21 mouse cellular contexts compared by ENCODE assay signal in genomic region chr7:131236091-131236490, GRCm38 (mm10).
"Had no signal": no experiment of that assay in that cellular context is flagged by ENCODE, and none has a peak within 500 bp of the region (broad histone marks: within the 10 kb centered on the region; RNA-seq: fewer than 3 reads in every experiment).

No protein-coding gene starts in this region.

- H3K27me3 ChIP-seq: kidney, embryonic 15.5 days; limb, embryonic 12.5 days; limb, embryonic 15.5 days; midbrain, embryonic 13.5 days had no signal

- ATAC-seq: liver, postnatal 0 days; lung, postnatal 0 days; midbrain, embryonic 13.5 days; midbrain, embryonic 16.5 days had no signal

- DNase-seq: kidney, adult 8-10 months; kidney, postnatal 10 days; kidney, postnatal 36 days; layer of hippocampus, postnatal 36 days; liver, postnatal 0 days; lung, embryonic 14.5 days; right cerebral cortex, adult 18-20 months; right cerebral cortex, postnatal 25 days; thymus, adult 18-20 months; thymus, postnatal 14 days; thymus, postnatal 4 days had no signal

- H3K9ac ChIP-seq: kidney, embryonic 15.5 days; limb, embryonic 12.5 days; limb, embryonic 15.5 days; liver, embryonic 14.5 days; liver, postnatal 0 days; lung, embryonic 14.5 days; midbrain, embryonic 13.5 days had no signal

- H3K9me3 ChIP-seq: kidney, embryonic 15.5 days; limb, embryonic 12.5 days; limb, embryonic 15.5 days; midbrain, embryonic 13.5 days had no signal

- H3K4me1 ChIP-seq: kidney, embryonic 15.5 days; limb, embryonic 12.5 days; limb, embryonic 15.5 days; midbrain, embryonic 13.5 days had no signal

- H3K4me2 ChIP-seq: kidney, embryonic 15.5 days; limb, embryonic 12.5 days; limb, embryonic 15.5 days; liver, embryonic 11.5 days; lung, embryonic 14.5 days; midbrain, embryonic 13.5 days had no signal

- H3K27ac ChIP-seq: kidney, embryonic 15.5 days; left cerebral cortex, adult 2 months; limb, embryonic 12.5 days; limb, embryonic 15.5 days; liver, embryonic 14.5 days; macrophage; midbrain, embryonic 13.5 days had no signal

- H3K36me3 ChIP-seq: kidney, embryonic 15.5 days; limb, embryonic 12.5 days; limb, embryonic 15.5 days; midbrain, embryonic 13.5 days had no signal

- H3K4me3 ChIP-seq: kidney, embryonic 15.5 days; left cerebral cortex, adult 2 months; limb, embryonic 12.5 days; limb, embryonic 15.5 days; midbrain, embryonic 13.5 days had no signal
